Mouse (Mus musculus) forebrain, postnatal 0 days (tissue): ENCODE results near the gene Galnt9. TPM values are rescaled to one million over a fixed set of nuclear protein-coding genes. Genes with fewer than 3 reads are reported as not detected.

Experiments
- ATAC-seq: fragments of 200-750 bp; cut with Nextera tagmentation; 2 replicates; pipeline ENCODE4 v1.8.0; 2017; ENCODE audit warnings: mild to moderate bottlenecking, moderate library complexity
- DNase-seq: peaks from one replicate; pipeline ENCODE4 v3.0.0-alpha.2; 2015
- H3K27ac ChIP-seq: fragments of 300-500 bp; sonication (generic); 2 replicates; pipeline ENCODE4 v1.5.1; 2014; ENCODE audit warnings: low read depth, mild to moderate bottlenecking, antibody characterized with exemption, low read length, moderate library complexity, mixed read lengths
- H3K27me3 ChIP-seq: fragments of 300-500 bp; sonication (generic); 2 replicates; pipeline ENCODE4 v1.6.1; 2014; ENCODE audit warnings: mild to moderate bottlenecking, low read length, mixed read lengths; ENCODE audit not compliant: insufficient read depth
- H3K36me3 ChIP-seq: fragments of 300-500 bp; sonication (generic); 2 replicates; pipeline ENCODE4 v1.6.1; 2014; ENCODE audit warnings: mild to moderate bottlenecking, moderate library complexity; ENCODE audit not compliant: insufficient read depth
- H3K4me1 ChIP-seq: fragments of 300-500 bp; sonication (generic); 2 replicates; pipeline ENCODE4 v1.6.1; 2014; ENCODE audit warnings: antibody characterized with exemption; ENCODE audit not compliant: insufficient read depth
- H3K4me2 ChIP-seq: fragments of 300-500 bp; sonication (generic); 2 replicates; pipeline ENCODE4 v1.6.1; 2014; ENCODE audit warnings: low read depth, mild to moderate bottlenecking, moderate library complexity
- H3K4me3 ChIP-seq: fragments of 300-500 bp; sonication (generic); 2 replicates; pipeline ENCODE4 v1.5.1; 2014; ENCODE audit warnings: low read depth, low read length, mixed read lengths
- H3K9ac ChIP-seq: fragments of 300-500 bp; sonication (generic); 2 replicates; pipeline ENCODE4 v1.6.1; 2014; ENCODE audit warnings: mild to moderate bottlenecking
- H3K9me3 ChIP-seq: fragments of 300-500 bp; sonication (generic); 2 replicates; pipeline ENCODE4 v1.6.1; 2016; ENCODE audit warnings: low read length
- CTCF ChIP-seq: sonication (generic); IDR thresholded peaks from 2 replicates; pipeline ENCODE4 v1.5.1; 2016; ENCODE audit warnings: antibody characterized with exemption, control low read depth, low read depth
- WGBS: fragments of 180-500 bp; shearing (Covaris S2); extraction: QIAGEN DNeasy Blood & Tissue Kit; methylation state at CpG from one replicate; pipeline ENCODE4 v1.1.7; 2014; 5-methylcytosine and 5-hydroxymethylcytosine counted together
- polyA plus RNA-seq: library from polyadenylated mRNA; unstranded; fragments of >200 nt; fragmentation: Nextera tagmentation; extraction: Ambion mirVana; gene quantifications from 2 replicates; pipeline ENCODE4 v1.2.1, GENCODE M21; 2015
- total RNA-seq: library from RNA; depleted of rRNA; stranded (reverse); fragments of >200 nt; gene quantifications from 2 replicates; pipeline ENCODE4 v1.2.3, GENCODE M21; 2014

The Galnt9 gene
- total and polyA plus RNA-seq, 2 experiments from 2014 or later: 21.2 to 29.3 TPM

GRCm38 (mm10) chr5:110638306-110639074 is 94.3 kb downstream of the Galnt9 start:
- Histone ChIP-seq H3K27me3 (no peaks in the 10 kb centered on the region), H3K36me3 (no peaks in the 10 kb centered on the region), H3K4me3 (no peak overlapping the region), H3K9me3 (no peaks in the 10 kb centered on the region), H3K9ac (no peak overlapping the region), H3K27ac (no peak overlapping the region), H3K4me2 (no peak overlapping the region), H3K4me1 (no peaks in the 10 kb centered on the region)
- TF ChIP-seq CTCF: no peak
- 0 out of 2 replicates have a peak, but pooled peaks have one; percentile 32 for ATAC-seq
- DNase-seq: no peak
- 75% methylated on average over 7 of the region's 7 CpGs for WGBS

GRCm38 (mm10) chr5:110639459-110639858 is 95.3 kb downstream of the Galnt9 start:
- Histone ChIP-seq H3K9ac (no peak overlapping the region), H3K9me3 (no peaks in the 10 kb centered on the region), H3K27me3 (no peaks in the 10 kb centered on the region), H3K4me3 (no peak overlapping the region), H3K27ac (no peak overlapping the region), H3K4me2 (0 out of 2 replicates have a peak overlapping the region, but pooled peaks have one; percentile 17), H3K36me3 (no peaks in the 10 kb centered on the region), H3K4me1 (no peaks in the 10 kb centered on the region)
- WGBS: 28% methylated on average over 12 of the region's 12 CpGs
- TF ChIP-seq CTCF: peak; percentile 87
- peak; percentile 84 for DNase-seq
- ATAC-seq: peak; percentile 59

- H3K36me3 ChIP-seq: peaks cover 48% of the 10 kb centered on the region
- no peak for TF ChIP-seq CTCF
- no peaks in the 10 kb centered on the region for H3K27me3 ChIP-seq
- H3K4me3 ChIP-seq: no peak overlapping the region
- no peak overlapping the region for H3K9ac ChIP-seq
- no peaks in the 10 kb centered on the region for H3K9me3 ChIP-seq
- H3K4me2 ChIP-seq: no peak overlapping the region
- ATAC-seq (no peak), DNase-seq (no peak)
- H3K27ac ChIP-seq: no peak overlapping the region
- H3K4me1 ChIP-seq: no peaks in the 10 kb centered on the region
These were observed 102.2 kb downstream of the Galnt9 start for GRCm38 (mm10) chr5:110646377-110646776.

- no peaks in the 10 kb centered on the region for H3K9me3 ChIP-seq
- peaks cover 5% of the 10 kb centered on the region; the same call in 1 of the 2 replicates for H3K4me1 ChIP-seq
- WGBS: 2% methylated on average over 91 of the region's 91 CpGs
- H3K27me3 ChIP-seq: no peaks in the 10 kb centered on the region
- peaks cover 68% of the 10 kb centered on the region for H3K36me3 ChIP-seq
- peak within 1 kb of the TSS; percentile 92 for H3K4me3 ChIP-seq
- peak within 1 kb of the TSS; percentile 96 for H3K4me2 ChIP-seq
- H3K27ac ChIP-seq: peak within 1 kb of the TSS; percentile 57; the same call in 1 of the 2 replicates
- peak; percentile 21; the same call in 1 of the 2 replicates for TF ChIP-seq CTCF
- peak within 1 kb of the TSS; percentile 77 for H3K9ac ChIP-seq
- DNase-seq: peak; percentile 98
- ATAC-seq: peak; percentile 90
These were observed 108.8 kb downstream of the Galnt9 start, which contains the start of the genes Noc4l and Ddx51 for GRCm38 (mm10) chr5:110652719-110653648. Noc4l (minus strand) TSS chr5:110653417. Ddx51 (plus strand) TSS chr5:110653451.

GRCm38 (mm10) chr5:110653686-110654085 is 109.5 kb downstream of the Galnt9 start:
- H3K27me3 ChIP-seq: no peaks in the 10 kb centered on the region
- H3K4me3 ChIP-seq: peak overlapping the region; percentile 92
- H3K36me3 ChIP-seq: peaks cover 68% of the 10 kb centered on the region
- peaks cover 5% of the 10 kb centered on the region; the same call in 1 of the 2 replicates for H3K4me1 ChIP-seq
- no peaks in the 10 kb centered on the region for H3K9me3 ChIP-seq
- H3K4me2 ChIP-seq: peak overlapping the region; percentile 96
- TF ChIP-seq CTCF: no peak
- H3K27ac ChIP-seq: peak overlapping the region; percentile 57; the same call in 1 of the 2 replicates
- ATAC-seq: peak; percentile 63
- WGBS: 2% methylated on average over 36 of the region's 37 CpGs
- peak overlapping the region; percentile 77 for H3K9ac ChIP-seq
- no peak for DNase-seq

GRCm38 (mm10) chr5:110659682-110660081 is 115.5 kb downstream of the Galnt9 start:
- TF ChIP-seq CTCF: no peak
- Histone ChIP-seq H3K27ac (no peak overlapping the region), H3K36me3 (peaks cover 72% of the 10 kb centered on the region), H3K9me3 (no peaks in the 10 kb centered on the region), H3K27me3 (no peaks in the 10 kb centered on the region), H3K4me3 (no peak overlapping the region), H3K9ac (no peak overlapping the region), H3K4me1 (no peaks in the 10 kb centered on the region), H3K4me2 (no peak overlapping the region)
- no peak for DNase-seq
- no peak for ATAC-seq
